Mouse (Mus musculus) layer of hippocampus, postnatal 25 days (tissue): ENCODE results near the gene Smg9. TPM values are rescaled to one million over a fixed set of nuclear protein-coding genes. Genes with fewer than 3 reads are reported as not detected.

Experiments used
- DNase-seq, 2 experiments: peaks; one replicate each; pipeline ENCODE4 v3.0.0; 2022; ENCODE audit warnings: mixed read lengths in 2 of 2, low spot score in 1 of 2; ENCODE audit errors: extremely low spot score in 1 of 2
- total RNA-seq, 2 experiments: library from RNA; stranded (reverse); gene quantifications; 2 replicates each; pipeline ENCODE4 v1.2.3; 2021

The Smg9 gene
- 10 to 100 TPM; 32.9 to 37.9 TPM for total RNA-seq

GRCm38 (mm10) chr7:24399256-24400081 is at the start of gene Smg9:
Gene Smg9 (plus strand): TSS chr7:24399619.
- peak; percentile 86 to 90 for DNase-seq

- no peak for DNase-seq
These were observed 43.8 kb upstream of the Smg9 start for GRCm38 (mm10) chr7:24355646-24356045.

GRCm38 (mm10) chr7:24356081-24356480 is 43.3 kb upstream of the Smg9 start:
- DNase-seq = no peak

- DNase-seq = no peak
These were observed 41.5 kb upstream of the Smg9 start for GRCm38 (mm10) chr7:24357899-24358298.

- DNase-seq = no peak
These were observed 40.1 kb upstream of the Smg9 start for GRCm38 (mm10) chr7:24359269-24359668.

- DNase-seq = no peak
These were observed 38.4 kb upstream of the Smg9 start for GRCm38 (mm10) chr7:24361001-24361400.

GRCm38 (mm10) chr7:24363228-24363627 is 36.2 kb upstream of the Smg9 start:
- peak in 1 of 2 experiments; percentile 71 for DNase-seq

GRCm38 (mm10) chr7:24364827-24365226 is 34.6 kb upstream of the Smg9 start:
- peak; percentile 87 to 98 for DNase-seq

- no peak for DNase-seq
These were observed 34.0 kb upstream of the Smg9 start for GRCm38 (mm10) chr7:24365258-24366014.

- DNase-seq = no peak
These were observed 32.4 kb upstream of the Smg9 start for GRCm38 (mm10) chr7:24366716-24367632.

- DNase-seq = no peak
These were observed 31.2 kb upstream of the Smg9 start for GRCm38 (mm10) chr7:24368226-24368625.

GRCm38 (mm10) chr7:24368946-24369345 is 30.5 kb upstream of the Smg9 start:
- DNase-seq = no peak

GRCm38 (mm10) chr7:24369731-24370541 is 29.5 kb upstream of the Smg9 start, which contains the start of gene Kcnn4:
Gene Kcnn4 (plus strand): TSS chr7:24370263.
- no peak for DNase-seq

- DNase-seq = no peak
These were observed 28.2 kb upstream of the Smg9 start for GRCm38 (mm10) chr7:24371012-24371808.

- DNase-seq = no peak
These were observed 27.6 kb upstream of the Smg9 start for GRCm38 (mm10) chr7:24371809-24372145.

- DNase-seq = no peak
These were observed 27.1 kb upstream of the Smg9 start for GRCm38 (mm10) chr7:24372300-24372699.

GRCm38 (mm10) chr7:24372786-24373185 is 26.6 kb upstream of the Smg9 start:
- no peak for DNase-seq

GRCm38 (mm10) chr7:24373538-24374379 is 25.7 kb upstream of the Smg9 start:
- DNase-seq = no peak
